Mouse (Mus musculus) intestine, embryonic 14.5 days (tissue): Measurements from ENCODE around the gene Polr2a. TPM values are rescaled to one million over a fixed set of nuclear protein-coding genes. Genes with fewer than 3 reads are reported as not detected.
"Not testable (repeated sequence)": the region's sequence is repeated elsewhere in the genome, so short reads cannot be mapped to it uniquely, and the experiment has no call there.

ENCODE experiments used
- ATAC-seq: fragments of 200-750 bp; cut with Nextera tagmentation; replicated peaks from 2 replicates; pipeline ENCODE4 v1.8.0; 2017; ENCODE audit warnings: low read depth, moderate number of reproducible peaks, moderate TSS enrichment, moderate library complexity; ENCODE audit not compliant: low FRiP score, low TSS enrichment
- DNase-seq: peaks from one replicate; pipeline ENCODE4 v3.0.0-alpha.2; 2018; ENCODE audit warnings: low spot score
- H3K27ac ChIP-seq: fragments of 300-500 bp; sonication (generic); 2 replicates; pipeline ENCODE4 v1.5.1; 2014; ENCODE audit warnings: low read depth, mild to moderate bottlenecking, control low read depth
- H3K27me3 ChIP-seq: fragments of 300-500 bp; sonication (generic); replicated peaks from 2 replicates; pipeline ENCODE4 v1.6.1; 2014; ENCODE audit warnings: low read length, control low read depth; ENCODE audit not compliant: control insufficient read depth, insufficient read depth
- H3K36me3 ChIP-seq: fragments of 300-500 bp; sonication (generic); 2 replicates; pipeline ENCODE4 v1.6.1; 2014; ENCODE audit warnings: low read length, control low read depth; ENCODE audit not compliant: control insufficient read depth, insufficient read depth
- H3K4me1 ChIP-seq: fragments of 300-500 bp; sonication (generic); replicated peaks from 2 replicates; pipeline ENCODE4 v1.6.1; 2014; ENCODE audit warnings: low read length, control low read depth, mixed read lengths; ENCODE audit not compliant: control insufficient read depth, insufficient read depth
- H3K4me2 ChIP-seq: fragments of 300-500 bp; sonication (generic); 2 replicates; pipeline ENCODE4 v1.6.1; 2014; ENCODE audit warnings: low read length
- H3K4me3 ChIP-seq: fragments of 300-500 bp; sonication (generic); 2 replicates; pipeline ENCODE4 v1.5.1; 2014; ENCODE audit warnings: low read depth, low read length, control low read depth, mixed read lengths
- H3K9ac ChIP-seq: fragments of 300-500 bp; sonication (generic); 2 replicates; pipeline ENCODE4 v1.6.1; 2014; ENCODE audit warnings: mild to moderate bottlenecking, low read length
- H3K9me3 ChIP-seq: fragments of 300-500 bp; sonication (generic); 2 replicates; pipeline ENCODE4 v1.6.1; 2016; ENCODE audit warnings: low read length, control low read depth; ENCODE audit not compliant: control insufficient read depth
- WGBS: fragments of 180-500 bp; shearing (Covaris S2); extraction: QIAGEN DNeasy Blood & Tissue Kit; methylation state at CpG from one replicate; pipeline ENCODE4 v1.1.7; 2014; 5-methylcytosine and 5-hydroxymethylcytosine counted together
- polyA plus RNA-seq: library from polyadenylated mRNA; unstranded; fragments of >200 nt; fragmentation: Nextera tagmentation; extraction: Ambion mirVana; gene quantifications from 2 replicates; pipeline ENCODE4 v1.2.1, GENCODE M21; 2014

The Polr2a gene
- polyA plus RNA-seq, 1 experiment from 2014 or later = 38.7 TPM

DNA sequence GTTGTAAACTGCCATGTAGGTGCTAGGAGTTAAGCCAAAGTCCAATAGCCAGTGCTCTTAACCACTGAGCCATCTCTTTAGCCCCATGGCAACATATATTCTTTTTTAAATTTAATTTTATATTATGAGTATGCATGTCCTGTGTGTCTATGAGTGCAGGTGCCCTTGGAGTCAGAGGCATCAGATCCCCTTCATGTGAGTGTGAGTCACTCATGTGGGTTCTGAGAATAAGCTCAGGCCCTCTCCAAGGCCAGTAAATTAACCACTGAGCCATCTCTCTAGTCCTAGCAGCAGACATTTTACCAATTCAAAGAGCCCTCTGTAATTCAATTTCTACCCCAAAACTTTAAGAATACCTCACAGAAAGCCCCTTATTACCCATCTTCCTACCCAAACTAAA lies 5.8 kb downstream of the Polr2a start:
- no peak overlapping the region for H3K4me2 ChIP-seq
- H3K9ac ChIP-seq = no peak overlapping the region
- H3K4me1 ChIP-seq = peaks cover 32% of the 10 kb centered on the region
- no peaks in the 10 kb centered on the region for H3K27me3 ChIP-seq
- no peak for ATAC-seq
- no peak overlapping the region for H3K4me3 ChIP-seq
- H3K27ac ChIP-seq = no peak overlapping the region
- no peak for DNase-seq
- H3K9me3 ChIP-seq = no peaks in the 10 kb centered on the region
- peaks cover 11% of the 10 kb centered on the region for H3K36me3 ChIP-seq

DNA sequence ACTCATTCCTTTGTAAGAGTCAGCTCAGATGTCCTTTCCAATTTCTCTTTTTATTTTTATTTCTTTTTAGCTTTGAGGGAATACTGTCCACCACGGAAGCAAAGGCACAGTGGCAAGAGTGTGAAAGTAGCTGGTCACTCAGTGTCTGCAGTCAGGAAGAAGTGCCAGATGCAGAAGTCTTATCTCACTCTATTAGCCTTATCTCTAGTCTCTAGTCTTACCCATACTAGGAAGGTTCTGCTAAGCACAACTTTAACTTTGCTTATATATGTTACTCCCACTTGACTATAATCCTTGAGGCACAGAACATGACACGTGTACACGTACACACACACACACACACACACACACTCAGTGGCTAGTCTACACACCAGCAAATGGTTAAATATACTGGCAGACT lies 6.8 kb downstream of the Polr2a start:
- Histone ChIP-seq H3K9me3 (no peaks in the 10 kb centered on the region), H3K4me2 (no peak overlapping the region), H3K9ac (no peak overlapping the region), H3K27me3 (no peaks in the 10 kb centered on the region), H3K4me3 (no peak overlapping the region), H3K27ac (no peak overlapping the region), H3K4me1 (peaks cover 26% of the 10 kb centered on the region), H3K36me3 (peaks cover 22% of the 10 kb centered on the region)
- ATAC-seq (no peak), DNase-seq (no peak)
- WGBS = 73% methylated on average over 3 of the region's 3 CpGs

DNA sequence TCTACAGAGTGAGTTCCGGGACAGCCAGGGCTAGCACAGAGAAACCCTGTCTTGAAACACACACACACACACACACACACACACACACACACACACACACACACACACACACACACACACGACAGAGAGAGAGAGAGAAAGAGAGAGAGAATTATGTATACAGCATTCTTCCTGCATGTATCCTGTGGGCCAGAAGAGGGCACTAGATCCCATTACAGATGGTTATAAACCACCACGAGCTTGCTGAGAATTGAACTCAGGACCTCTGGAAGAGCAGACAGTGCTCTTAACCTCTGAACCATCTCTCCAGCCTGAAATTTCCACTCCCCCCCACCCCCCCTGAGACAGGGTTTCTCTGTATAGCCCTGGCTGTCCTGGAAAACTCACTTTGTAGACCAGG lies 27.0 kb downstream of the Polr2a start:
- not testable (repeated sequence) for H3K27ac ChIP-seq, ATAC-seq, H3K4me3 ChIP-seq, H3K9ac ChIP-seq, H3K4me1 ChIP-seq, H3K27me3 ChIP-seq, H3K9me3 ChIP-seq, H3K4me2 ChIP-seq, DNase-seq
- WGBS = 81% methylated on average over 2 of the region's 3 CpGs
- H3K36me3 ChIP-seq = peaks cover 34% of the 10 kb centered on the region

DNA sequence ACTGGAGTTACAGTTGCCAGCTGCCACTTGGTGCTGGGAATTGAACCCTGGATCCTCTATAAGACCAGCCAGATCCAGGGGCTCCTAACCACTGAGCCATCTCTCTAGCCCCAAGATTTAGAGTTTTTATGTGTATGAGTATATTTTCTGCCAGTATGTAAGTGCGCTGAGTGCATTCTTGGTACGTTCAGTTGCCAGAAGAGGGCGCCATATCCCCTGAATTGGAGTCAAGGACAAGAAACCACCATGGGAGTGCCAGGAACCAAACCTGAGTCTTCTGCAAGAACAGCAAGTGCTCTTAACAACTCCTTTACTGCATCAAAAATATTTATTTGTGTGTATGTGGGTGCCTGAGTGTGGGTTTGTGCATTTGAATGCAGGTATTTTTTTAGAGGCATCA lies 29.4 kb downstream of the Polr2a start:
- ATAC-seq = no peak
- no peak overlapping the region for H3K27ac ChIP-seq
- DNase-seq = peak; percentile 68
- H3K9ac ChIP-seq = no peak overlapping the region
- H3K4me1 ChIP-seq = no peaks in the 10 kb centered on the region
- no peaks in the 10 kb centered on the region for H3K9me3 ChIP-seq
- H3K4me3 ChIP-seq = no peak overlapping the region
- no peak overlapping the region for H3K4me2 ChIP-seq
- peaks cover 10% of the 10 kb centered on the region for H3K36me3 ChIP-seq
- H3K27me3 ChIP-seq = no peaks in the 10 kb centered on the region
- WGBS = 22% methylated on average over 3 of the region's 3 CpGs

DNA sequence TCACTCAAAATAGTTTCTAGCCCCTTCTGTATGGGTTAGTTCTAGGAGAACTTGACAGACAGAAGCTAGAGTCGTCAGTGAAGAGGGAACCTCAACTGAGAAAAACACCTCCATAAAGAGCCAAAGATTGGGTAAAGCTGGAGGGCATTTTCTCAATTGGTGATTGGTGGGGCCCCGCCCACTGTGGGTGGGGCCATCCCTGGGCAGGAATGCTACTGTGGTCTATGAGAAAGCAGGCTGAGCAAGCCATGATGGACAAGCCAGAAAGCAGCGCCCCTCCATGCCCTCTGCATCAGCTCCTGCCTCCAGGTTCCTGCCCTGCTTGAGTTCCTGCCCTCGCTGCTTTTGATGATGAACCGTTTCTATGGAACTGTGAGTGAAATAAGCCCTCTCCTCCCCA lies 32.5 kb downstream of the Polr2a start:
- Histone ChIP-seq H3K36me3 (no peaks in the 10 kb centered on the region), H3K4me1 (no peaks in the 10 kb centered on the region), H3K27me3 (no peaks in the 10 kb centered on the region), H3K27ac (no peak overlapping the region), H3K9ac (no peak overlapping the region), H3K4me3 (no peak overlapping the region), H3K9me3 (no peaks in the 10 kb centered on the region), H3K4me2 (no peak overlapping the region)
- ATAC-seq = no peak
- 34% methylated on average over 5 of the region's 5 CpGs for WGBS
- DNase-seq = no peak

DNA sequence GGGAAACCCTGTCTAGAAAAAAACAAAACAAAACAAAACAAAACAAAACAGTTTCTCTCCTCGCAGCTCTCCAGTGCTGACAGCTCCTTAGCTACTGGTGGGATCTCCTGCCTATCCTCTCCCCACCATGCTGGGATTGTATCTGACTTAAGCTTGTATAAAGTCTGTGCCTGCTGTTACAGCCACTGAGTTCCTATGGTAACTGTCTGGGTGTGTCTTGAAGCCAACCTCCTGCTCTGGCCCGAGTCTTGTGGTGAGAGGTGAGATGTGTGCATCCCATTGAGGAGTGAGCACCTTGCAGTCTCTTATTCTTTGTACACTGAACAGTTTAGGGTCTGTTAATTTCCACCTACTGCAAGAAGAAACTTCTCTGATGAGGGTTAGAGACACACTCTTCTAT lies 35.4 kb downstream of the Polr2a start:
- ATAC-seq (no peak), DNase-seq (no peak)
- H3K36me3 ChIP-seq = no peaks in the 10 kb centered on the region
- no peak overlapping the region for H3K27ac ChIP-seq
- 50% methylated on average over 2 of the region's 2 CpGs for WGBS
- no peaks in the 10 kb centered on the region for H3K9me3 ChIP-seq
- no peak overlapping the region for H3K9ac ChIP-seq
- no peaks in the 10 kb centered on the region for H3K27me3 ChIP-seq
- H3K4me1 ChIP-seq = no peaks in the 10 kb centered on the region
- H3K4me2 ChIP-seq = no peak overlapping the region
- no peak overlapping the region for H3K4me3 ChIP-seq

DNA sequence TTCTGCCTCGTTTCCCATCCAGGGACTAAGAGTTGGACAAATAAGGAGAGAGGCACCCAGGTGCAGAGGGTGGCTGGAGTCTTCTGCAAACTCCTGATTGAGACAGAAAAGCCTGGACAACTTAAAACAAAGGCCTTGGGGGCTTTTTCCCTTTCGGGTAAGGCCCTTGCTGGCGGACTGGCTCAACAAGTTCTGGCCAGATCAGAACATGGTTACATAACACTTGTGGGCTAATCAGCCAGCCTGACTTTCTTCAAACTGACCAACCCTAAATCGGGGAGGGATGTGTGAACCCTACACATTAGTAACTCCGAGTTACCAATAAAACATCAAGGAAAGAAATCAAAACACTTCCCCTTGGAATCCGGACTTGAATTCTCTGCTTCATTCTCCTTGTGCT lies 37.6 kb downstream of the Polr2a start:
- Histone ChIP-seq H3K36me3 (no peaks in the 10 kb centered on the region), H3K4me1 (peaks cover 3% of the 10 kb centered on the region), H3K4me3 (no peak overlapping the region), H3K27ac (no peak overlapping the region), H3K4me2 (no peak overlapping the region), H3K9ac (no peak overlapping the region), H3K27me3 (no peaks in the 10 kb centered on the region), H3K9me3 (no peaks in the 10 kb centered on the region)
- 60% methylated on average over 6 of the region's 6 CpGs for WGBS
- no peak for ATAC-seq
- DNase-seq = no peak

DNA sequence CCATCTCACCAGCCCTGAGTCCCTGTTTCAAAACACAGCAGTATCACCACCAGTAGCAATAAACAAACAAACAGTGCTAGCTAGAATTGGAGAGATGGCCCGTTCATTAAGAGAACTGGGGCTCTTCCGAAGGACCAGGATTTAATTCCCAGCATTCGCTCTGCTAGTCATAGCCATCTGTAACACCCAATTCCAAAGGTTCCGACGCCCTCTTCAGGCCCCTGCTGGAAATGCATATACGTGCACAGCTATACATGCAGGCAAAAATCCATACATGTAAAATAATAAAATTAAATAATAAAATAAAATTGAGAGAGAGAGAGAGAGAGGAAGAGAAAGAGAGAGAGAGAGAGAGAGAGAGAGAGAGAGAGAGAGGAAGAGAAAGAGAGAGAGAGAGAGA lies 39.0 kb downstream of the Polr2a start:
- H3K9me3 ChIP-seq = no peaks in the 10 kb centered on the region
- H3K4me3 ChIP-seq = no peak overlapping the region
- no peak overlapping the region for H3K27ac ChIP-seq
- DNase-seq (no peak), ATAC-seq (no peak)
- no peak overlapping the region for H3K9ac ChIP-seq
- H3K4me1 ChIP-seq = peaks cover 6% of the 10 kb centered on the region
- no peaks in the 10 kb centered on the region for H3K27me3 ChIP-seq
- 69% methylated on average over 6 of the region's 6 CpGs for WGBS
- H3K36me3 ChIP-seq = no peaks in the 10 kb centered on the region
- H3K4me2 ChIP-seq = no peak overlapping the region

DNA sequence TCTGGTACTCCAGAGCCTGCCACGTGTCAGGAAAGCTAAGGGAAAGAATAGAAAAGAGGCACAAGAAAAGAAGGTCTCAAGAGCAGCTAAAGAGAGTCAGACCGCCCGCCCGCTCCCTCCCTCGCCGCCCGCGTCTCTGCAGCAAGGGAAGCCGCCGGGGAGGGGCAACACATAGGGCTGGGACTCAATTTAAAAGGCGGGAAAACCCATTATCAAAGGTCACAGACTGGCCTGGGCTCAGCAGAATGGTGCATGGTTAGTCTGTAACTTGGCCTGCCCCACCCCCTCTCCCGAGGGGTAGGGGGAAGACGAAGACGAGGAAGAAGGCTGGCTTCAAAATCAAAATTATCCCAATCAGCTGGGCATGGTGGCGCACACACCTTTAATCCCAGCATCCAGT lies 39.8 kb downstream of the Polr2a start:
- Histone ChIP-seq H3K4me3 (no peak overlapping the region), H3K4me1 (peaks cover 6% of the 10 kb centered on the region), H3K4me2 (no peak overlapping the region), H3K9ac (no peak overlapping the region), H3K27ac (no peak overlapping the region), H3K27me3 (no peaks in the 10 kb centered on the region), H3K9me3 (no peaks in the 10 kb centered on the region), H3K36me3 (no peaks in the 10 kb centered on the region)
- DNase-seq (no peak), ATAC-seq (no peak)
- 29% methylated on average over 15 of the region's 15 CpGs for WGBS
